Mouse (Mus musculus) lung, adult 2 months (tissue): ENCODE measurements at regions not wholly inside any gene's neighbourhood (a gene's known extent, or its start where the extent isn't known, plus 50 kb on each side); places are given as distances from the start of the nearest gene placed in this dataset.

Source experiments
- DNase-seq: peaks from one replicate; pipeline ENCODE4 v3.0.0; 2022
- H3K4me1 ChIP-seq: fragments of 200-500 bp; 2 replicates; pipeline ENCODE4 v1.6.1; 2011; ENCODE audit warnings: low read length; ENCODE audit not compliant: control insufficient read depth, insufficient read depth
- H3K4me3 ChIP-seq: fragments of 200-500 bp; replicated peaks from 2 replicates; pipeline ENCODE3; 2011; ENCODE audit warnings: low read depth, mild to moderate bottlenecking, control low read depth, low read length; ENCODE audit errors: extremely low read depth
- CTCF ChIP-seq: fragments of 200-500 bp; IDR thresholded peaks from 2 replicates; pipeline ENCODE4 v1.5.1; 2011; ENCODE audit warnings: mild to moderate bottlenecking, low read length, control low read depth; ENCODE audit not compliant: insufficient read depth
- POLR2A ChIP-seq: fragments of 200-500 bp; IDR thresholded peaks from 2 replicates; pipeline ENCODE4 v1.6.1; 2011; ENCODE audit warnings: low read depth, mild to moderate bottlenecking, control low read depth, low read length, borderline replicate concordance; ENCODE audit errors: extremely low read depth
- WGBS: fragments of 180-500 bp; shearing (Covaris S2); methylation state at CpG from one replicate; pipeline ENCODE4 v1.1.7; 2018; 5-methylcytosine and 5-hydroxymethylcytosine counted together

DNA sequence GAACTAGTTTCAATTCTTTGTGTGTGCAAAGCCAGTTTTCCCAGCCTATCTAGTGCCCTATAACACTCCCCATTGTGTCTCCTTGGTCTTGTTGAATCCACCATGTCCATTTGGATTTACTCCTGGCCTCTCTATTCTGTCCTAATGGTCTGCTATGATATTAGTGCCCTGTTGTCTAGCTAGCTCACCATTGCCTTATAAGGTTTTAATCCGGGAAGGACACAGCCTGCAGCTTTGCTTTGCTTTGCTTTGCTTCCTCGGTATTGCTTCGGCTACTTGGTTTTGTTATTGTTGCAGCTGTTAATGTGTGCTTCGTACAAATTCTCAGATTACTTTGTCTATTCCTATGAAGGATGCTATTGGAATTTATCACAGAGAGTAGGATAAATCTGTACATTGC, 152.9 kb upstream of the Cd180 start:
- DNase-seq: no peak
- Histone ChIP-seq H3K4me3 (no peak overlapping the region), H3K4me1 (no peaks in the 10 kb centered on the region; the same call in 1 of the 2 replicates)
- 76% methylated on average over 4 of the region's 4 CpGs for WGBS
- TF ChIP-seq POLR2A (no peak), CTCF (no peak)

GRCm38 (mm10) chr13:102544359-102545165, 148.8 kb upstream of the Cd180 start:
- 71% methylated on average over 5 of the region's 5 CpGs for WGBS
- no peak for DNase-seq
- TF ChIP-seq CTCF: no peak
- no peak for TF ChIP-seq POLR2A

DNA sequence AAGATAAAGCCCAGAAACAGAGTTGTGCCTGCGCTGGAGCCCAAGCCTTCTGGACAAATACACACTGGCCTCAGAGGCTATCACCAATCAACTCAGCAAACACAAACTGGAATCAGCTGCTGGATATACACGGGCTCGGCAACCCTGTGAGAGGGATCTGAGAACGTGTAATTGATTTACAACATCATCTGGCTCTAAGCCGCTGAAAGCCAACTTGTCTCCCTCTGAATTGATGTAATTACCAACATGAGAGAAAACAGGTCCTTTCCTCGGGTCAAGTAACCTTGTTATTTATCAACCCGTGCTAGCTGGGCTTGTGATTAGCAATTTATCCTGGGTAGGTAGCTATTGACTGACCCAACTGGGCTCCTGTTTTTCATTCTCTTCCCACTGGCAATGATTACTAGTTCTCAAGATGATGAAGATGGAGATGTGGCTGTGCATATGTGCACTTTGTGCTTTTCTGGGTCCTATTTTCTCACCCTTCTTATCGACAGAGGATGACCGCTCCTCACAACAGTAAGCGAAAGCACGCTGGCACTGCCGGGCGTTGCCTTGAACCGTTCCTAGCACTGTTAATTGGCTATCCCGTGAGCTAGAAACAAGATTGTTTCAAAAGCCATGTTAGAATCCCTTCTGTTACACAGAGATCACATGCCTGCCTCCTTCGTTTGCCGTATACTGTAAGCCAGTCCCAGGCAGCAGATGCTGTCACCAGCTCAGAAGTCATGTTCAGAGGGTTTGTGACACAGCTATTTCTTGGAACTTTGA, 147.3 kb upstream of the Cd180 start:
- WGBS: 67% methylated on average over 17 of the region's 17 CpGs
- DNase-seq: no peak
- TF ChIP-seq POLR2A: no peak
- no peak for TF ChIP-seq CTCF

More at GRCm38 (mm10) chr13:102544359-102545165, 148.8 kb upstream of the Cd180 start:
- Histone ChIP-seq H3K4me1 (no peaks in the 10 kb centered on the region), H3K4me3 (no peak overlapping the region)

DNA sequence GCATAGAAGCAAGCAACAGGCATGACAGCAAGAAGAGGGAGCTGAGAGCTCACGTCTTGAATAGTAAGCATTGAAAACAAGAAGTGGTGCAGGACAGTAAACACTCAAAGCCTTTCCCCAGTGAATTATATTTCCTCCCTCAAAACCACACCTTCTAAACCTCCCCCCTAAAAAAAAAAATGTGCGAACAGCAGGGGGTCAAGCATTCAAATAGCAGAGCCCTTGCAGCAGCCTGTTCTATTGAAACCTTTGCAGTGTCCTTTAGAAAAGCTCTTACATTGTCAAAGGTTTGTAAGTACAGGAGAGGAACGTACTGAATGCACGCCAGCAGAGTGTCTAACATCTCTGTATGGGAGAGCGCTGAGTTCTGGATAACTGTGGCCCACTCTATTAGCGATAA, 145.1 kb upstream of the Cd180 start:
- no peak overlapping the region for H3K4me3 ChIP-seq
- H3K4me1 ChIP-seq: no peaks in the 10 kb centered on the region
- WGBS: 61% methylated on average over 6 of the region's 6 CpGs
- TF ChIP-seq POLR2A (no peak), CTCF (no peak)
- DNase-seq: no peak

More for the DNA sequence above, 147.3 kb upstream of the Cd180 start:
- Histone ChIP-seq H3K4me3 (no peak overlapping the region), H3K4me1 (no peaks in the 10 kb centered on the region)

DNA sequence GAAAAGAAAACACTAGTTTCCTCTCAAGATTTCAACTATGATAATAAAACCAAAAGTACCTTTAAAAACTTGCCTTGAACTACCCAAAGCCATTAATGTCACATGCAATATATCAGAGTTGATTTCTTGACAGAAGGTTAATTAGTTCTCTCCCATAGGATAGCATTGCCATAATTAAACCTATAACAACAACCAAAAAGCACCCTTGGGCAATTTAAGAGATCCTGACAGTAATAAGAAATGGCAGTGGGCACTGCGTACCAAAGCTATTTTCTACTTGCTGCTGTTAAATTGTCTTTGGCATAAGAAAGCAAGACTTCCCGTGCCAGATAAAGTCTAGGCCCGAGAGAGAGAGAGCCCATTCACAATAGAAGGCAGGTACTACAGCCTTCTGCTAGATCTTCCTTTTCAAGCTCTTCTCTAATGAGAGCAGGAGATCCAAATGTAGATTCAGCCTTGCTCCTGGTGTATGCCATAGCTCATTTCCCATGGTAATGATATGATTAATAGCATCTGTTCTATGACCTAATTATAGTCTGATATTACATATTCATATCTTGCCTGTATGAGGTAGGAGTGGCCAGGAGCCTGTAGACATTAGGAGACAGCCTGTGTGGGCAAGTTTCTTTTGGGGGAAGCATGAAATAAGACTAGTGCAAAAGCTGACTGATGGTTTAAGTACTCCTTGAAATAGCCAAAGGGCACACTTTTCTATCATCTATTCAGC, 126.3 kb upstream of the Cd180 start:
- 65% methylated on average over 3 of the region's 3 CpGs for WGBS
- TF ChIP-seq CTCF: no peak
- no peak for TF ChIP-seq POLR2A
- no peak for DNase-seq
- no peak overlapping the region for H3K4me3 ChIP-seq
- H3K4me1 ChIP-seq: no peaks in the 10 kb centered on the region

DNA sequence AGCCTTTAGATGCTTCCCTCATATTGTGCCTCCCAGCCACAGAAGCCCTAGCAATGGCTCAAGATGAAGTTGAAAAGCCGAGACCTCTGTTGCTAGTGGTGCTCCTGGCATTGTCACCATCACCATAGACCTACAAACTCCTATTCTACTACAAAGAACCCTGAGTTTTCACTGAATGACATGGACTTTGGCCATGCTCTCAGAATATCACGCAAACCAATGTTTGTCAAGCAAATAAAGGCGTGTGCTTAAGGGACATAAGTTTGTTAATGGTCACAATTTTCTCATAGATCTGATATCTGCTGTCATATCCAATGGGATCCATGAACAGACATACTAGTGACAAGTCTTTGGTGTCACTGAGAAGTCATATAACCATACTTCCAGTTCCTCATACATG, 123.8 kb upstream of the Cd180 start:
- 73% methylated on average over 3 of the region's 3 CpGs for WGBS
- no peak for DNase-seq
- TF ChIP-seq POLR2A: no peak
- no peak for TF ChIP-seq CTCF

GRCm38 (mm10) chr13:102570286-102570685, 123.1 kb upstream of the Cd180 start:
- WGBS: 88% methylated on average over 1 of the region's 1 CpGs
- TF ChIP-seq CTCF (no peak), POLR2A (no peak)
- no peak for DNase-seq
- peaks cover 8% of the 10 kb centered on the region for H3K4me1 ChIP-seq
- H3K4me3 ChIP-seq: no peak overlapping the region

More for the DNA sequence above, 123.8 kb upstream of the Cd180 start:
- Histone ChIP-seq H3K4me1 (peaks cover 8% of the 10 kb centered on the region), H3K4me3 (no peak overlapping the region)

- no peak for TF ChIP-seq CTCF
- TF ChIP-seq POLR2A: no peak
- H3K4me3 ChIP-seq: no peak overlapping the region
- H3K4me1 ChIP-seq: peaks cover 8% of the 10 kb centered on the region
- WGBS: 62% methylated on average over 5 of the region's 5 CpGs
- peak; percentile 12 for DNase-seq
Observed at GRCm38 (mm10) chr13:102573286-102573921, 120.0 kb upstream of the Cd180 start.

- H3K4me3 ChIP-seq: no peak overlapping the region
- TF ChIP-seq CTCF (no peak), POLR2A (no peak)
- WGBS: 74% methylated on average over 7 of the region's 7 CpGs
- H3K4me1 ChIP-seq: peaks cover 8% of the 10 kb centered on the region
- no peak for DNase-seq
Observed at GRCm38 (mm10) chr13:102576871-102577662, 116.3 kb upstream of the Cd180 start.
